ENCODE assay signal across 27 mouse cellular contexts in the genomic region with DNA sequence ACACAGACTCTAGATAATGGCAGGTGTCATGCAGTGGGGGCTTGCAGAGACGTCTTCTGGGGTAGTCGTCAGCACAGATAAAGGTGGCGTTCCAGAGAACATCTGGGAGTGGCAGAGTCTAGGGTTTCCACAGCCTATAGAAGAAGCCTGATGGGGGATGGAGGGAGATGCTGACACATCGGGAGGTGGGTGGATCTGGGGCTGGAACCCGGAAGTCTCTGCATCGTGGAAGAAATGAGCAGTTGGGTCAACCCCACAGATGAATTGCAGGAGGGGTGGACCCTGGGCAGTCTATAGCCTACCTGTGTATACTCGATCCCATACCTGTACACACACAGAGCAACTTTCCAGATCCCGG. TPM values are rescaled to one million over a fixed set of nuclear protein-coding genes. Genes with fewer than 3 reads are reported as not detected.
A peak's percentile ranks its signal among the peaks of the same experiment; 100 is the strongest.
DNase-seq lines count a peak whose midpoint lies in the region; ATAC-seq and TF ChIP-seq lines count a peak whose summit lies in the region.
"Had no signal": no experiment of that assay in that cellular context is flagged by ENCODE, and none has a peak within 500 bp of the region (broad histone marks: within the 10 kb centered on the region; RNA-seq: fewer than 3 reads in every experiment).

No protein-coding gene starts in this region.

- H3K4me2 ChIP-seq in heart, embryonic 15.5 days: no peak overlapping the region
- H3K4me2 ChIP-seq: embryonic facial prominence, embryonic 15.5 days; forebrain, embryonic 15.5 days; hindbrain, embryonic 13.5 days had no signal

- H3K9me3 ChIP-seq in heart, embryonic 15.5 days (replicated peaks): no peaks in the 10 kb centered on the region; the same call in 1 of the 2 replicates
- no peaks in the 10 kb centered on the region for H3K9me3 ChIP-seq in heart, embryonic 10.5 days
- H3K9me3 ChIP-seq: forebrain, embryonic 15.5 days; hindbrain, embryonic 13.5 days had no signal

- WGBS in heart, embryonic 15.5 days: 65% methylated on average over 8 of the region's 8 CpGs
- 66% methylated on average over 8 of the region's 8 CpGs for WGBS in heart, embryonic 10.5 days

- H3K27ac ChIP-seq in heart, embryonic 15.5 days: peak overlapping the region; percentile 82
- H3K27ac ChIP-seq in heart, embryonic 10.5 days: no peak overlapping the region; the same call in 1 of the 2 replicates
- H3K27ac ChIP-seq in layer of hippocampus, adult 2 months: peak overlapping the region; percentile 65
- H3K27ac ChIP-seq: embryonic facial prominence, embryonic 15.5 days; forebrain, embryonic 10.5 days; forebrain, embryonic 15.5 days; hindbrain, embryonic 13.5 days; hindbrain, postnatal 0 days had no signal

- no peak overlapping the region for H3K9ac ChIP-seq in heart, embryonic 15.5 days
- H3K9ac ChIP-seq: embryonic facial prominence, embryonic 15.5 days; forebrain, embryonic 15.5 days; hindbrain, embryonic 13.5 days had no signal

- ATAC-seq in frontal cortex, adult (ENCODE audit: low TSS enrichment): peak; percentile 38; the same call in 1 of the 2 replicates
- ATAC-seq in heart, embryonic 15.5 days (replicated peaks; ENCODE audit: insufficient number of reproducible peaks, insufficient read depth, low FRiP score, low read depth): no peak
- ATAC-seq: CD4-positive, CD25-positive, alpha-beta regulatory T cell, adult 4 months; forebrain, embryonic 15.5 days; hindbrain, postnatal 0 days had no signal

- peaks cover 28% of the 10 kb centered on the region for H3K4me1 ChIP-seq in heart, embryonic 15.5 days (replicated peaks)
- H3K4me1 ChIP-seq in heart, embryonic 10.5 days: peaks cover 17% of the 10 kb centered on the region; the same call in 1 of the 2 replicates

- peaks cover 4% of the 10 kb centered on the region; the same call in 1 of the 2 replicates for H3K36me3 ChIP-seq in heart, embryonic 15.5 days
- H3K36me3 ChIP-seq in heart, embryonic 10.5 days: no peaks in the 10 kb centered on the region
- H3K36me3 ChIP-seq: embryonic facial prominence, embryonic 15.5 days; forebrain, embryonic 10.5 days; forebrain, embryonic 15.5 days; hindbrain, embryonic 13.5 days had no signal

- TF ChIP-seq CTCF in layer of hippocampus, adult 2 months (conservative IDR thresholded peaks at IDR 0.05): no peak

- H3K27me3 ChIP-seq in heart, embryonic 15.5 days: no peaks in the 10 kb centered on the region
- H3K27me3 ChIP-seq in heart, embryonic 10.5 days (ENCODE audit: insufficient read depth, poor library complexity, severe bottlenecking): peaks cover 17% of the 10 kb centered on the region
- H3K27me3 ChIP-seq: embryonic facial prominence, embryonic 15.5 days; forebrain, embryonic 15.5 days had no signal

- H3K4me3 ChIP-seq in heart, embryonic 15.5 days: no peak overlapping the region
- H3K4me3 ChIP-seq in heart, embryonic 10.5 days: no peak overlapping the region
- H3K4me3 ChIP-seq in layer of hippocampus, adult 2 months: no peak overlapping the region
- H3K4me3 ChIP-seq: embryonic facial prominence, embryonic 15.5 days; erythroblast, embryonic 14.5 days; forebrain, embryonic 10.5 days; forebrain, embryonic 15.5 days; hindbrain, embryonic 13.5 days had no signal

- DNase-seq in frontal cortex, postnatal 25 days (ENCODE audit: low spot score in 2 of 2): no peak
- DNase-seq in heart, embryonic 10.5 days (ENCODE audit: low spot score): no peak
- DNase-seq in layer of hippocampus, adult 2 months (ENCODE audit: low spot score in 2 of 2): no peak
- no peak for DNase-seq in layer of hippocampus, postnatal 36 days
- DNase-seq in brain, adult 2 months (ENCODE audit: low read depth, low spot score): peak; percentile 62
- DNase-seq: adrenal gland, adult 8-10 months; adrenal gland, postnatal 36 days; B cell, adult 2 months; cerebellum, adult 11 months; cerebellum, adult 8-10 months; cerebellum, postnatal 14 days; embryo, embryonic 11 days; gastrocnemius, postnatal 14 days; kidney, adult 2 months had no signal

RNA-seq across cellular contexts. Expression of gene Htr6, which starts 41.4 kb away (rescaled TPM):
- polyA plus RNA-seq in heart, embryonic 15.5 days (2015; fragmentation: Nextera tagmentation; extraction: Ambion mirVana): not detected in 2 replicates
- not detected in 2 replicates for polyA plus RNA-seq in heart, embryonic 10.5 days (2016; fragmentation: Nextera tagmentation; extraction: Ambion mirVana)
- total RNA-seq in layer of hippocampus, adult 2 months (2021): 1 to 10 TPM; 7.3 to 7.6 TPM
- 1 to 10 TPM; 6.5 to 8.8 TPM for total RNA-seq in layer of hippocampus, postnatal 36 days (2021)
- total RNA-seq: common myeloid progenitor, adult 5-6 weeks; G1E; gastrocnemius, adult 18-20 months; gastrocnemius, postnatal 14 days; hematopoietic stem cell, adult 5-6 weeks had no signal
- polyA plus RNA-seq: CD4-positive, CD25-positive, alpha-beta regulatory T cell, adult 4 months; erythroblast, embryonic 14.5 days; G1E; kidney, adult 2 months had no signal

RNA-seq across cellular contexts. Expression of gene Nbl1, which starts 58.8 kb away (rescaled TPM):
- 21.4 and 34.5 TPM in 2 replicates for polyA plus RNA-seq in heart, embryonic 15.5 days (2015; fragmentation: Nextera tagmentation; extraction: Ambion mirVana)
- 6.4 and 7.3 TPM in 2 replicates for polyA plus RNA-seq in heart, embryonic 10.5 days (2016; fragmentation: Nextera tagmentation; extraction: Ambion mirVana)
- 10 to 100 TPM; 84.4 to 89.9 TPM for total RNA-seq in layer of hippocampus, adult 2 months (2021)
- 10 to 100 TPM; 77.2 to 86.8 TPM for total RNA-seq in layer of hippocampus, postnatal 36 days (2021)
- total RNA-seq: common myeloid progenitor, adult 5-6 weeks had no signal
